Mouse (Mus musculus) midbrain, embryonic 10.5 days (tissue): ENCODE results near the gene Tmcc1. TPM values are rescaled to one million over a fixed set of nuclear protein-coding genes. Genes with fewer than 3 reads are reported as not detected.
A peak's percentile ranks its signal among the peaks of the same experiment; 100 is the strongest.

Experiments used
- DNase-seq: peaks from one replicate; pipeline ENCODE4 v3.0.0-alpha.2; 2017; ENCODE audit warnings: low spot score
- H3K27ac ChIP-seq: fragments of 300-500 bp; sonication (generic); replicated peaks from 2 replicates; pipeline ENCODE4 v1.5.1; 2016; ENCODE audit warnings: mild to moderate bottlenecking
- H3K27me3 ChIP-seq: fragments of 300-500 bp; sonication (generic); 2 replicates; pipeline ENCODE4 v1.6.1; 2016; ENCODE audit warnings: low read depth, mild to moderate bottlenecking; ENCODE audit not compliant: poor library complexity, severe bottlenecking
- H3K36me3 ChIP-seq: fragments of 300-500 bp; sonication (generic); 2 replicates; pipeline ENCODE4 v1.6.1; 2016; ENCODE audit warnings: mild to moderate bottlenecking, moderate library complexity
- H3K4me1 ChIP-seq: fragments of 300-500 bp; sonication (generic); 2 replicates; pipeline ENCODE4 v1.6.1; 2016
- H3K4me3 ChIP-seq: fragments of 300-500 bp; sonication (generic); 2 replicates; pipeline ENCODE4 v1.5.1; 2016; ENCODE audit warnings: mild to moderate bottlenecking, moderate library complexity
- H3K9me3 ChIP-seq: fragments of 300-500 bp; sonication (generic); replicated peaks from 2 replicates; pipeline ENCODE4 v1.6.1; 2016; ENCODE audit warnings: mild to moderate bottlenecking
- WGBS: fragments of 180-500 bp; shearing (Covaris S2); methylation state at CpG from one replicate; pipeline ENCODE4 v1.1.7; 2016; 5-methylcytosine and 5-hydroxymethylcytosine counted together
- polyA plus RNA-seq: library from polyadenylated mRNA; unstranded; fragments of >200 nt; fragmentation: Nextera tagmentation; extraction: Ambion mirVana; gene quantifications from 2 replicates; pipeline ENCODE4 v1.2.1, GENCODE M21; 2016

Gene Tmcc1
- polyA plus RNA-seq, 1 experiment from 2014 or later = 14.9 TPM

DNA sequence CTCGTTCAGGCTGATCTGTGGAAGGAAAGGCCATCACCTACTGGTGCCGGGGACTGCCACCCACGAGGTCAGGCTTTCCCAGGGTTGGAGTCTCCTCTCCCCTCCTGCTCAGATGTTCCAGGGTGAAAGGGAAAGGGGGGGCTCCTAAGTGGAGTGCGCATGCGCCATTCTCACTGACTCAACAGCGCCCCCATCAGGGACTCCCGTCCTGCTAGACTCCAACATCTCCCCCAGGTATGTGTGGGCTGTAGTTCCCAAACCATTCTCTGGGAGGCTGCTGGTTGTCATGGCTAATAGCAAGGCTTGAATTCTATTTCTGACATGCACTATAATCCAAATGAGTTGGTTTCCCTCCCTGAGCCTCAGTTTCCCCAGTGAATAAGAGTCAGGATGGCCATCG lies 214.7 kb downstream of the Tmcc1 start:
- no peaks in the 10 kb centered on the region for H3K9me3 ChIP-seq
- H3K27ac ChIP-seq = no peak overlapping the region
- WGBS = 60% methylated on average over 8 of the region's 8 CpGs
- H3K4me1 ChIP-seq = peaks cover 15% of the 10 kb centered on the region
- H3K27me3 ChIP-seq = no peaks in the 10 kb centered on the region
- no peaks in the 10 kb centered on the region for H3K36me3 ChIP-seq
- no peak for DNase-seq
- no peak overlapping the region for H3K4me3 ChIP-seq

DNA sequence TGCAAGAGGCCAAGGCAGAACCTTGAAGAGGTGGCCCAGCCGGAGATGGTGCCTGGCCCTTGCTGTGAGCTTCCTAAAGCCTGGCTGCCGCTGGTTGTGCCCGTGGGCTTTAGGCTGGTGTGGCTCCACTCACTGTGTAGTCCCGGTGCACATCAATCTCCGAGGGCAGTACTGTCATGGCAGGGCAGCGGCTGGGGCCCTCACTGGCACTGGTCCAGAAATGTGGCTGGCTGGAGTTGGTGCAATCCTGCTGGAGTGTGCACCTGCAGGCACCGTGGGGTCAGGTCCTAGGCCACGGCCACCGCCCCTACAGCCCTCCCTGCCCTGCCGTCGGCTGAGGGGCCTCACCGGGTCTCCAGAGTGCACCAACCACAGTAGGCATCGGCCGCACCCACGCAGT lies 215.5 kb downstream of the Tmcc1 start:
- DNase-seq = no peak
- Histone ChIP-seq H3K27ac (no peak overlapping the region; the same call in 1 of the 2 replicates), H3K4me1 (peaks cover 14% of the 10 kb centered on the region), H3K9me3 (no peaks in the 10 kb centered on the region), H3K36me3 (no peaks in the 10 kb centered on the region), H3K4me3 (no peak overlapping the region), H3K27me3 (no peaks in the 10 kb centered on the region)
- 93% methylated on average over 15 of the region's 15 CpGs for WGBS

DNA sequence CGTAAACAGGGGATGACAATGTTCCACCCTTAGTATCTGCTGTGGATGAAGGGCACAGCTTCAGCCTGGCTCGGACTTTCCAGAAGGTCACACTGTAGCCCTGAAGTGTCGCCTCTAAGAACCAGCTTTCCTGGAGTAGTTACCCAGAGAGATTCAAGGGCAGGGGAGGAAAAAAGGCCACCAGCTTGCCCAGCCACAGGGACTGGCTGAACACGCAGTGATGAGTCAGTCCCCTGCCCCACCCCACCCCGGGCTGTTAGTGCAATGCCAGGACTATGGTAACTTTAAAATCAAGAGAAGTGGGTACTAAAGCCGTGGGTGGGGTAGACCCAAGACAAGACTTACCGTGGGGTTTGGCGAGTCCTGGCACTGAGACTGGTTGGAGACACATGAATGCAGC lies 217.7 kb downstream of the Tmcc1 start:
- no peak for DNase-seq
- Histone ChIP-seq H3K9me3 (no peaks in the 10 kb centered on the region), H3K27ac (no peak overlapping the region), H3K4me3 (no peak overlapping the region), H3K27me3 (no peaks in the 10 kb centered on the region), H3K4me1 (peaks cover 24% of the 10 kb centered on the region), H3K36me3 (no peaks in the 10 kb centered on the region)
- WGBS = 91% methylated on average over 8 of the region's 8 CpGs

DNA sequence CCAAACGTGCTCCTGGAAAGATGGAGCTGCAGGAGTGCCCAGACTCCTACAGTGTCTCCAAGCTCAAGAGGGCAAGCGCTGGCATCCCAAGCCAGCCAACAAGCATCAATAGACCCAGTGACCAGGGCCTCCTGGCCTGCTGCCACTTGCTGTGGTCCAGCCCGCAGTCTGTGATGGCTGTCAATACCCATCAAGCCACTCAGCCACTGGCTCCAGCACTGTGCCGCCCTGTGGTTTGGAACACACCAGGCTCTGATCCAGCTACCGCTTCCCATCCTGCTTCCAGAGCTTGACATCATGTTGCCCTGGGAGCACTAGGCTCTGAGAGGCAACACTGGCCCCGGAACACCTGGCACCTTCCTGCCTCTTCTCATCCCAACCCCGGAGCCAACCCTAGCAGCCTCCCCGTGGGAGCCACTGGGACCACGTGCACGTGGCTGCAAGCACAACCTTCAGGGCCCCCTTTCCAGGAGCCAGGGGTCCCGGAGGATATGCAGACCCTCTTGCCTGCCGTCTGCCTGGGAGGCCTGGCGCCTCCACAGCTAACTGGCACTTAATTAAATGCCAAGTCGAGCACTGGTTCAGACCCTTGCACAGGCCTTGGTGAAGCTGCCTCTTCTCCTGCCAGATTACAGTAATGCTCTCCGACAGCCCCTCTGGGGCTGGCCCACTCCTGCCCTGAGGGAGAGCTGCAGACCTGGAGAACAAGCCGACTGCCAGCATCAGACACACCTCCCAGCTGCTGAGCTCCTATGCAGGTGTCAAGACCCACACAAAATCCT lies 219.2 kb downstream of the Tmcc1 start:
- 88% methylated on average over 16 of the region's 16 CpGs for WGBS
- H3K36me3 ChIP-seq = no peaks in the 10 kb centered on the region
- no peak for DNase-seq
- H3K27me3 ChIP-seq = no peaks in the 10 kb centered on the region
- peak overlapping the region; percentile 17; the same call in 1 of the 2 replicates for H3K27ac ChIP-seq
- no peak overlapping the region for H3K4me3 ChIP-seq
- peaks cover 16% of the 10 kb centered on the region for H3K4me1 ChIP-seq
- H3K9me3 ChIP-seq = no peaks in the 10 kb centered on the region

DNA sequence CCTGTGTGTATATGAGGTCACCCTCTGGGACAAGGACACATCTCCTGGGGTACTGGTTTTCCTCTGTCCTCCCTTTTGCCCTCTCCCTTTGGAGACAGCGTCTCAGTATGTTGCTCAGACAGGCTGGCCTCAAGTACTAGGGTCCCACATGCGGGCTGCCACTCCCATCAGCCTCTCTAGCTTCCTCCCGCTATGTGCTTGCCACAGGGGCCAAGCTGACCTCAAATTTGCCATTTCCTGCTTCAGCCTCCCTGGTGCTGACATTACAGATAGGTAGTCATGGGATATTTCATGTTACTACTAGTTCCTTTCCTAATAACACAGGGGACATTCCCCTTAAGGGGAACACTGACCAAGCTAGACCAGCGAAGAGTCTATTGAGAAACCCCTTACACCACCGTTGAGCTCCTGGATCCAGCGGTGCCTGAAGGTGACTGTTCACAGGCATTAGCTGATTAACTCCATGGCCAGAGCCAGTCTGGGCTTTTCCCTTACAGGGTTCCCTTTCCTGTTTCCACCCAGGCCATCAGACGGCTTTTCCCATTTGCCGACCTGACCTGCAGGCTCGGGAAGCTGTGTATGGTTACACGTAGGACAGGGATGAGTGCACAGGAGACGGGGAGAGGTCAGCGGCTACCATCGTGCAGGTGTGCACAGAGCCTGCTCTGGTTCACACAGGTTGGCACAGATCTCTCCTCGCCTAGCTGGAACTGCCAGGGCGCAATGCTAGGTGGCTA lies 220.0 kb downstream of the Tmcc1 start:
- Histone ChIP-seq H3K4me3 (no peak overlapping the region), H3K27me3 (no peaks in the 10 kb centered on the region), H3K4me1 (peaks cover 24% of the 10 kb centered on the region), H3K27ac (0 out of 2 replicates have a peak overlapping the region, but pooled peaks have one; percentile 17), H3K9me3 (no peaks in the 10 kb centered on the region), H3K36me3 (no peaks in the 10 kb centered on the region)
- WGBS = 90% methylated on average over 15 of the region's 15 CpGs
- DNase-seq = no peak

DNA sequence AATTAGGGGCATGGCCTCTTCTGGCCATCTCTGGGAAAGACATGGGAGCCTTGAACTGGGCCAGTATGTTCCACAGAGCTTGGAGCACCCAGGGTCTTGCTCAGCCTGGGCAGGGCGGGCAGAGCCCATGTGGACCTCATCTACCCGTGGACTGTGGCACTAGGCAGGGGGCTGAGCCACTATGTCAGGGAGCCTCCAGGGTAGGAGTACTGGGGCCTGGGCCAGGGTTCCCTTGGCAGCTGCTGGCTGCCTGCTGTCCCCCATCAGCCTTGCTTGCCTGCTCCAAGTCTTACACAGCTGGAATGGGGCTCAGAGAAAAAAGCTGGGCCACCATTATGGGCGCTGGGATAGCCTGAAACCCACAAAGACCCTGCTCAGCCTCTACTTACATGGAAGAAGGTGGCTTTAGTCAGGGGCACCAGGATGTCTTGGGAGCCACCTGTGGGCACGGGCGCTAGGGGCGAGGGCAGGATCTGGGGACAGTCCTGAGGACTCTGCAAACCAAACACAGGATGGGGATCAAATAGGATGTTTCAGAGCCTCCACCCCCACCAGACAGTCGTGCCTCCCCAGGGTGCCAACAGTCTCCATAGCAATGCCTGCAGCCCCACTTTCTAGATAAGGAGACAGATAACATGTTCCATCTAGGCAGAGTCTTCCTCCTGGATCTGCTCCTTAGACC lies 221.1 kb downstream of the Tmcc1 start:
- peak overlapping the region; percentile 1; the same call in 1 of the 2 replicates for H3K27ac ChIP-seq
- no peak for DNase-seq
- no peak overlapping the region for H3K4me3 ChIP-seq
- no peaks in the 10 kb centered on the region for H3K36me3 ChIP-seq
- 84% methylated on average over 7 of the region's 7 CpGs for WGBS
- H3K9me3 ChIP-seq = no peaks in the 10 kb centered on the region
- H3K27me3 ChIP-seq = no peaks in the 10 kb centered on the region
- peaks cover 29% of the 10 kb centered on the region for H3K4me1 ChIP-seq

DNA sequence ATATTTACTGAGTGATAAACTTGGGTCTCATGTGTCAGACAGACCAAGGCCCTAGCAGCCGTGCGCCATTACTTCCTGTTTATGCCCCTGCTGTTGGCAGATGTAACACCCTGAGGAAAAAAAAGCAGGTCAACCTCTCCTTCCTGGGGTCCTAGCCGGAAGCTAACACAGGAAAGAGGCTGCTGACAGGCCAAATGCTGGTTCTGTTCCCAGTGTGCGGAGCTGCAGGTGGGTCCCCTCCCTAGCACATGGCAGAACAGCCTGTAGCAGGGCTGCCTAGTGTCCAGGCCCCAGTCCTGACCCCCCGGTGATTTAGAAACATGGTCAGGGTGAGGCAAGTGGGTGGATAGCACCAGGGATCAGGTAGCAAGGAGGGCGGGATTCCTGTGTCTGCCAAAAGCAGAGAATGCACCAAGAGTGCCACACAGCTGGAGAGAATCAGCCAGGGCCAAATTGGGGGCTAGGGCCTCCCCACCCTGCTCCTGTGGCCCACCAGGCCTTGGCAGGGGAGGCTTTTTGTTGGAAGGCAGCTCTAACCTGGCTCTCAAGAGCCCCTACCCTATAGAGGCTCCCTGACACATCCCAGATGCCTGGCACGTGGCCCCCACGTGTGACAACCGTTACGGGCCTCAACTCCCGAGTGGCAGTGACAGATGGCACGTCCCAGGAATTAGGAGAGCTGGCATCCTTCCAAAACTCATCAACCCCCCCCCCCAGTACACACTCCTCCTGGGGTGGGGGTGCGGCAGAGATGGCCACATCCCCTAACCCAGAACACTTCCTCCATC lies 221.8 kb downstream of the Tmcc1 start:
- H3K36me3 ChIP-seq = no peaks in the 10 kb centered on the region
- no peaks in the 10 kb centered on the region for H3K9me3 ChIP-seq
- peaks cover 29% of the 10 kb centered on the region for H3K4me1 ChIP-seq
- no peak for DNase-seq
- no peaks in the 10 kb centered on the region for H3K27me3 ChIP-seq
- H3K4me3 ChIP-seq = no peak overlapping the region
- H3K27ac ChIP-seq = peak overlapping the region; percentile 1; the same call in 1 of the 2 replicates
- 84% methylated on average over 13 of the region's 13 CpGs for WGBS

DNA sequence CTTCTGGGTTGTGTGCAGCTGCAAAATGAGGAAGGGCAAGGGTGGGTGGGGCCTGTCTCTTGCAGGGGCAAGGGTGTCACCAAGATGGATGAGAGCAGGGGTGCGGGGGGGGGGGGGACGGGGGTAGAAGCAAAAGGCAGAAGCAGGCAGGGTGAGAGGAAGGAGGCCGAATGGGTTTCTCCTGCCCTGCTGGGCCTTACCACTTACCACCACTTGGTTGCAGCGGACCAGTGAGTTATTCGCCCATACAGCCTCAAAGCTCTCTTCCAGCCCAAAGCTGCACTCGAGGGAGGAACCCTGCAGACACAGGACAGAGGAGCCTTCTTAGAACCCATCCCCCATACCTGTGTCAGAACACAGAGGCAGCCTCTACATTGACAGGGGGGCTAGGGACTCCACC lies 223.3 kb downstream of the Tmcc1 start:
- H3K36me3 ChIP-seq = no peaks in the 10 kb centered on the region
- peaks cover 29% of the 10 kb centered on the region for H3K4me1 ChIP-seq
- no peaks in the 10 kb centered on the region for H3K27me3 ChIP-seq
- no peak overlapping the region for H3K27ac ChIP-seq
- WGBS = 60% methylated on average over 6 of the region's 6 CpGs
- H3K9me3 ChIP-seq = no peaks in the 10 kb centered on the region
- no peak for DNase-seq
- no peak overlapping the region for H3K4me3 ChIP-seq

DNA sequence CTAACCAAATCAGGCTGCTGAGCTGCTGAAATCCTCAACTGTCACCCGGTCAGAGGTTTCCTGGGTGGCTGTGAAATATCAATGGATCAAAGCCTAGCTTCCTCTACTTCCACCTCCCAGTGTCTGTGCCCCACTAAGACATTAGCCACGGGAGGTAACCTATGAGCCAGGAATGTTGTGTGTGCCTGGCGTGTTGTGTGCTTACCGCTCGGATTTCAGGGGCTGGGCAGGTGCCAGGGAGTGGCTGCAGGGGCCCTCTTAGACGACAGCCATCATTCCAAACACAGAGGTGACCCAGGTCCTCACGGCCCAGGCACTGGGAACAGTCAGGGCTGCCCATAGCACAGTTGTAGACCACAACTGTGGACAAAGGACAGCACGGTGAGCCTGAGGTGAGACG lies 224.2 kb downstream of the Tmcc1 start:
- no peak for DNase-seq
- H3K9me3 ChIP-seq = no peaks in the 10 kb centered on the region
- H3K27me3 ChIP-seq = peaks cover under 1% of the 10 kb centered on the region; the same call in 1 of the 2 replicates
- no peak overlapping the region for H3K4me3 ChIP-seq
- 83% methylated on average over 9 of the region's 9 CpGs for WGBS
- H3K36me3 ChIP-seq = no peaks in the 10 kb centered on the region
- H3K27ac ChIP-seq = no peak overlapping the region
- peaks cover 28% of the 10 kb centered on the region for H3K4me1 ChIP-seq

DNA sequence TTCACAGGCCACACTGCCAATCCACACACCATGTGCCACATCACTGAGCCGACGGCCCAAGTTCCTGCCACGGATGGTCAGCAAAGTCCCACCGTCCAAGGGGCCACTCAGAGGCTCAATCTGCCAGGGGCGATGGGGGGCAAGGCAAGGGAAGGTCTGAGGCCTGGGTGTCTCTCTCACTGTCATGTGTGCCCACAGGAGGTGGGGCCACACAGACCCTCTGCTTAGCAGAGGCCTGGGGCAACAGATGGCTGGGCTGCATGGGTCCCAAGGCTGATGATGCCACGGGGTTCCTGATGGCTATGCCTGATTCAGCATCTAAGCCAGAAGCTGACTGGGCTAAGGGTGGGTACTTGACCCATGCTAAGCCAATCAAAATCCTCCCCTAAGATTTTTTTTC lies 224.6 kb downstream of the Tmcc1 start:
- peak overlapping the region; percentile 5; the same call in 1 of the 2 replicates for H3K27ac ChIP-seq
- H3K4me3 ChIP-seq = no peak overlapping the region
- DNase-seq = no peak
- H3K36me3 ChIP-seq = no peaks in the 10 kb centered on the region
- no peaks in the 10 kb centered on the region for H3K9me3 ChIP-seq
- WGBS = 85% methylated on average over 6 of the region's 6 CpGs
- H3K4me1 ChIP-seq = peaks cover 24% of the 10 kb centered on the region
- H3K27me3 ChIP-seq = peaks cover 5% of the 10 kb centered on the region; the same call in 1 of the 2 replicates
